Mouse (Mus musculus) liver, embryonic 14.5 days (tissue): ENCODE data around the gene Commd2. TPM values are rescaled to one million over a fixed set of nuclear protein-coding genes. Genes with fewer than 3 reads are reported as not detected.

Experiments
- ATAC-seq: fragments of 200-750 bp; cut with Nextera tagmentation; 2 replicates; pipeline ENCODE4 v1.8.0; 2017; ENCODE audit warnings: moderate number of reproducible peaks, mild to moderate bottlenecking, moderate library complexity; ENCODE audit not compliant: insufficient read depth
- DNase-seq, 3 experiments: peaks; one replicate each; pipeline ENCODE4 v3.0.0-alpha.2; 2012 to 2013; ENCODE audit warnings: low read depth in 3 of 3, low spot score in 3 of 3
- H3K27ac ChIP-seq: fragments of 300-500 bp; sonication (generic); 2 replicates; pipeline ENCODE4 v1.5.1; 2014; ENCODE audit warnings: moderate library complexity, mild to moderate bottlenecking, control low read depth, inconsistent platforms
- H3K27me3 ChIP-seq: fragments of 300-500 bp; sonication (generic); 2 replicates; pipeline ENCODE4 v1.6.1; 2014; ENCODE audit warnings: mild to moderate bottlenecking, low read length, moderate library complexity; ENCODE audit not compliant: control insufficient read depth, insufficient read depth
- H3K36me3 ChIP-seq: fragments of 300-500 bp; sonication (generic); replicated peaks from 2 replicates; pipeline ENCODE4 v1.6.1; 2014; ENCODE audit warnings: low read depth; ENCODE audit not compliant: control insufficient read depth, insufficient read depth
- H3K4me1 ChIP-seq, 2 experiments: fragments of 200-500 bp in 1 of 2; fragments of 300-500 bp in 1 of 2; sonication (generic) in 1 of 2; replicated peaks; 2 replicates each; pipeline ENCODE4 v1.6.1; 2012 to 2014; ENCODE audit warnings: antibody characterized with exemption in 1 of 2, inconsistent platforms in 1 of 2, low read length in 1 of 2; ENCODE audit not compliant: control insufficient read depth in 2 of 2, insufficient read depth in 2 of 2
- H3K4me2 ChIP-seq: fragments of 300-500 bp; sonication (generic); 2 replicates; pipeline ENCODE4 v1.6.1; 2014; ENCODE audit warnings: low read depth, mild to moderate bottlenecking, control low read depth, moderate library complexity
- H3K4me3 ChIP-seq, 2 experiments: fragments of 200-500 bp in 1 of 2; fragments of 300-500 bp in 1 of 2; sonication (generic) in 1 of 2; 2 replicates each; pipeline ENCODE4 v1.5.1; 2012 to 2014; ENCODE audit warnings: low read depth in 2 of 2, low read length in 2 of 2, mild to moderate bottlenecking in 2 of 2, control low read depth in 1 of 2, inconsistent platforms in 1 of 2, moderate library complexity in 1 of 2; ENCODE audit not compliant: insufficient read depth in 1 of 2
- H3K9ac ChIP-seq: fragments of 300-500 bp; sonication (generic); replicated peaks from 2 replicates; pipeline ENCODE4 v1.6.1; 2014; ENCODE audit warnings: mild to moderate bottlenecking, control low read depth, moderate library complexity
- H3K9me3 ChIP-seq: fragments of 300-500 bp; sonication (generic); 2 replicates; pipeline ENCODE4 v1.6.1; 2016; ENCODE audit warnings: low read length, mixed read lengths; ENCODE audit not compliant: control insufficient read depth
- CTCF ChIP-seq: IDR thresholded peaks from 2 replicates; pipeline ENCODE4 v1.5.1; 2016; ENCODE audit warnings: antibody characterized with exemption, low read depth, control low read depth
- EP300 ChIP-seq: IDR thresholded peaks from 2 replicates; pipeline ENCODE4 v1.6.1; 2016; ENCODE audit warnings: antibody characterized with exemption, low read depth
- WGBS: fragments of 180-500 bp; shearing (Covaris S2); extraction: QIAGEN DNeasy Blood & Tissue Kit; methylation state at CpG from one replicate; pipeline ENCODE4 v1.1.7; 2014; ENCODE audit not compliant: insufficient replicate concordance; 5-methylcytosine and 5-hydroxymethylcytosine counted together
- microRNA-seq: library from miRNA; unstranded; fragments of <30 nt; microRNA quantifications from one replicate; pipeline ENCODE4, GENCODE M21; 2016
- polyA plus RNA-seq, 2 experiments: library from polyadenylated mRNA; depleted of rRNA in 1 of 2; stranded (reverse) in 1 of 2; unstranded in 1 of 2; fragments of >200 nt; fragmentation: Nextera tagmentation in 1 of 2; extraction: Ambion mirVana in 1 of 2; gene quantifications; 2 replicates each; pipeline versions ENCODE4 v1.2.1 to v1.2.3; 2012 to 2014

Gene Commd2
- polyA plus RNA-seq, 2 experiments, result 19.5 to 43.6 TPM

DNA sequence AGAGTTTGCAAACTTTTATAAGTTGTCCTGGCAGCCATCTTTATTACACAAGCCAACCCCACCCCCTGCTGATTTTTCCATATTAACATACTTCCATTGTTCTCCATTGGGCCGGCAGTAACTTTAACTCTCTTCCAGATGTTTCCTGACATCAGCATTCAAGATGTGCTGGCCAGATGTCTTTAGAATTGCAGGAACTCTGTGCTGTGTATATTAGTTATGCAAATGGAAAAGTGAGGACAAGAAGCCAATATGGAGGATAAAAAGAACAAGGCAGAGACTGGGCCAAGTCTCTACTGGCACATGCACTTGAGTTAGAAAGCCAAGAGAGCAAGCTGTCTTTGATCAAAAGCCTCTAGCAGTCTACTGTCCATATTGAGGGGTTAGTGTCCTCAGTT is 46.9 kb downstream of the Commd2 start:
- no peaks in the 10 kb centered on the region for H3K27me3 ChIP-seq
- H3K4me2 ChIP-seq, result no peak overlapping the region
- H3K4me3 ChIP-seq, result no peak overlapping the region
- TF ChIP-seq EP300 (no peak), CTCF (no peak)
- H3K9me3 ChIP-seq, result no peaks in the 10 kb centered on the region
- WGBS, result 33% methylated on average over 1 of the region's 1 CpGs
- no peak for DNase-seq
- no peaks in the 10 kb centered on the region for H3K36me3 ChIP-seq
- ATAC-seq, result no peak
- H3K27ac ChIP-seq, result no peak overlapping the region
- H3K4me1 ChIP-seq, result no peaks in the 10 kb centered on the region
- no peak overlapping the region for H3K9ac ChIP-seq

DNA sequence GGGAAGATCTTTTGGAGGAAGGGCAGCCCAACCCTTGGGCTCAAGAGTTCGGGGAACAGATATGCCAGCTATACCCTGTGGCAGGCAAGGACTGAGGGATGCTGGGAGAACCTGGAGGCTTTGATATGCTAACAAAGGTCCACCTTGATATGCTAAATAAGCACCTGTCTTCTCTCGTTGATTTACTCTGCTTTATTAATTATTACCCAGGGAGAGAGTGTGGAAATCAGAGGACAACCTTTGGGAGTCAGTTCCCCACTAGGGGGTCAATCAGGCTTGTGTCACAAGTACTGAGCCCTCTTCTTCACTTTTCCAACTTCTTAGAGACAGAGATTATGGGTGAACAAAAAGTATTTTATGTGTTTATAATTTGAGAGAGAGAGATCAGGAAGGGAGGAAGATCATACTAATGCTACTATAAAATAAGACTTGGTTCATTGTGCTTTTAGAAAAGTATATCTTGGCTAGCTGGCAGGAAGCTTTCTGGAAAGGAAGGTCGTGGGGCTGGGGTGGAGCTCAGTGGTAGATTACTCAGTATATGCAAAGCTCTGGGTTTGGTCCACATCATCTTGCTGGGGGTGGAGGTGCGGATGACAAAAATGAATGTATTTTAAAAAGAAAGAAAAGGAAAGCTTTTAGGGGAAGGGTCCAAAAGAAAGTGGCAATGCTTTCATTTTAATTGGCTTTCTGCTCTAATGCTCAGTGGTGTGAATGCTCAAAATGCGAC is 47.5 kb downstream of the Commd2 start:
- H3K36me3 ChIP-seq, result no peaks in the 10 kb centered on the region
- H3K9me3 ChIP-seq, result no peaks in the 10 kb centered on the region
- no peak overlapping the region for H3K4me3 ChIP-seq
- no peak overlapping the region for H3K27ac ChIP-seq
- 54% methylated on average over 5 of the region's 5 CpGs for WGBS
- no peak overlapping the region for H3K9ac ChIP-seq
- H3K27me3 ChIP-seq, result no peaks in the 10 kb centered on the region
- ATAC-seq, result no peak
- no peak for DNase-seq
- TF ChIP-seq EP300, result no peak
- TF ChIP-seq CTCF, result no peak
- no peak overlapping the region for H3K4me2 ChIP-seq
- H3K4me1 ChIP-seq, result no peaks in the 10 kb centered on the region

DNA sequence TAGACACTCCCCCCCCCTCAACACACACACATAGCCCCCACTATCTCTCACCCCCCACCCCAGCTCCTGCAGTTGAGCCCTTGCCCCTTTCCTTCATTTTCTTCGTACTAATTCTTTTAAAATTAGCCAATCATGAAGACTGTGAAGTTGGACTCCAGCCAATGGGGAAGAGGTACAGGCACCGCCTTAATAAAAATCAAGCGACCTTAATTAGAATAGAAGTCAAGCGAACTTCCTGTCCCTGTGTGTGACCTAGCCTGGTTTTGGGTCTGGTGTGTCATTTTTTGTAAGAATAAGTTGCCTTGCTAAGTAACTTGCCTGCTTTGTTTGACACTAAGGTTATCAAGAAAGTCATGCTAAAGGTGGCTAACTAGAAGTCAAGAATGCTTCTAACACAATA is 48.9 kb downstream of the Commd2 start:
- Histone ChIP-seq H3K36me3 (no peaks in the 10 kb centered on the region), H3K4me3 (no peak overlapping the region), H3K9me3 (no peaks in the 10 kb centered on the region), H3K27me3 (no peaks in the 10 kb centered on the region), H3K27ac (no peak overlapping the region), H3K4me1 (no peaks in the 10 kb centered on the region), H3K4me2 (no peak overlapping the region), H3K9ac (no peak overlapping the region)
- 50% methylated on average over 4 of the region's 4 CpGs for WGBS
- no peak for ATAC-seq
- TF ChIP-seq CTCF, result no peak
- no peak for TF ChIP-seq EP300
- no peak for DNase-seq

DNA sequence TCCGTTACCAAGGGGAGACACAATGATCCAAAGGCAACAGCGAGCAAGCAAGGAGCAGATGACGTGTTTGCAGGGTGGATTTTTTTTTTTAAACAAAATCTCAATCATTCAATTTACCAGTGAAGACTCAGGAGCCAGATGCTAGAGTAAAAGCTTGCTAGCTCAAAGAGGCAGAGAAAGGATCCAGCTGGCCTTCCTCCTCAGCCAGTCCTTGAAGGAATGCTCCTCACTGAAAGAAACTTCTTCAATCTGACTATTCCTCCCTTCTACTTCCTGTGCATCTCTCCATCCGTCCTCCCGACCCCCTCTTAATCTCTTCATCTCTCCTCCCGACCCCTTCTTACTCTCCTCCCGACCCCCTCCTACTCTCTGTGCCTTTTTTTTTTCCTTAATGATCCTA is 54.9 kb downstream of the Commd2 start:
- Histone ChIP-seq H3K4me1 (no peaks in the 10 kb centered on the region), H3K9ac (no peak overlapping the region), H3K27me3 (no peaks in the 10 kb centered on the region), H3K27ac (no peak overlapping the region), H3K36me3 (no peaks in the 10 kb centered on the region), H3K4me2 (no peak overlapping the region), H3K9me3 (no peaks in the 10 kb centered on the region), H3K4me3 (no peak overlapping the region)
- 40% methylated on average over 7 of the region's 7 CpGs for WGBS
- ATAC-seq, result no peak
- TF ChIP-seq EP300 (no peak), CTCF (no peak)
- DNase-seq, result no peak

DNA sequence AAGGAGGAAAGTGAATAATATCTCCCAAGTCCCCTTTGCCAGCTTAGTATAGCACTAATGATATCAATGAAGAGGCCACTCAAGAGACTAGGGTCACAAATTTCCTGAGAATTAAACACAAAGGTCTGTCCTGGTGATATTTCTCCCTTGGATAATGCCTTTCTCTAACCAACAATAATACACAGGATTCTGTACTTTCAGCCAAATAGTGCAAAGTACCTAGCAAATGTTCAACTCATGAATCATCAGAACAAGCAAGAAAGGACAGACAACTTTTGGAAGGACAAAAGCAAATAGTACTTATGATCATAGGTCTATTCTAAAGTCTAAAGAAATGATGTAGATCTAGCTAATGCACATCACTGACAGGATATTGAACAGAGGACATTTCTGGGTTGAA is 56.0 kb downstream of the Commd2 start:
- Histone ChIP-seq H3K9me3 (no peaks in the 10 kb centered on the region), H3K27ac (no peak overlapping the region), H3K4me1 (no peaks in the 10 kb centered on the region), H3K27me3 (no peaks in the 10 kb centered on the region), H3K9ac (no peak overlapping the region), H3K4me2 (no peak overlapping the region), H3K4me3 (no peak overlapping the region), H3K36me3 (no peaks in the 10 kb centered on the region)
- TF ChIP-seq EP300 (no peak), CTCF (no peak)
- DNase-seq (no peak), ATAC-seq (no peak)

Small RNA genes within 50 kb of the gene (microRNA-seq; reads per million reads assigned to microRNA genes)
- not detected for gene Mir6377

Other genes starting within 250 kb of the Commd2 start
- gene Tm4sf4, start 226.4 kb downstream of the Commd2 start, polyA plus RNA-seq (2012; rRNA removed), result 12.4 and 16.1 TPM in 2 replicates
- gene Tm4sf4, start 226.4 kb downstream of the Commd2 start, polyA plus RNA-seq (2014; fragmentation: Nextera tagmentation; extraction: Ambion mirVana), result 34.2 and 38.1 TPM in 2 replicates
- gene Wwtr1, start 75.8 kb downstream of the Commd2 start, polyA plus RNA-seq (2012; rRNA removed), result 1.1 and 1.5 TPM in 2 replicates
- gene Wwtr1, start 75.8 kb downstream of the Commd2 start, polyA plus RNA-seq (2014; fragmentation: Nextera tagmentation; extraction: Ambion mirVana), result 0.92 and 0.93 TPM in 2 replicates
- 0.01 TPM in 1 of 2 replicates, not detected in the other for gene Ankub1, start 41.1 kb upstream of the Commd2 start, polyA plus RNA-seq (2012; rRNA removed)
- not detected in 2 replicates for gene Ankub1, start 41.1 kb upstream of the Commd2 start, polyA plus RNA-seq (2014; fragmentation: Nextera tagmentation; extraction: Ambion mirVana)
- gene Rnf13, start 84.3 kb upstream of the Commd2 start, polyA plus RNA-seq (2012; rRNA removed), result 7.1 and 9.7 TPM in 2 replicates
- gene Rnf13, start 84.3 kb upstream of the Commd2 start, polyA plus RNA-seq (2014; fragmentation: Nextera tagmentation; extraction: Ambion mirVana), result 31.0 and 34.7 TPM in 2 replicates
- gene Pfn2, start 196.4 kb upstream of the Commd2 start, polyA plus RNA-seq (2012; rRNA removed), result 3.1 and 3.6 TPM in 2 replicates
- 4.1 and 4.2 TPM in 2 replicates for gene Pfn2, start 196.4 kb upstream of the Commd2 start, polyA plus RNA-seq (2014; fragmentation: Nextera tagmentation; extraction: Ambion mirVana)